Mouse (Mus musculus): ENCODE data around the gene Amph. TPM values are rescaled to one million over a fixed set of nuclear protein-coding genes. Genes with fewer than 3 reads are reported as not detected.

Amph gene
- polyA plus RNA-seq, 1 experiment from 2014 or later: 83.8 TPM

- ATAC-seq (ENCODE audit: low FRiP score): no peak
- H3K36me3 ChIP-seq: no peaks in the 10 kb centered on the region
- no peak overlapping the region for H3K4me3 ChIP-seq (replicated peaks)
- no peaks in the 10 kb centered on the region for H3K9me3 ChIP-seq (replicated peaks)
- 58% methylated on average over 1 of the region's 1 CpGs for WGBS
- H3K4me2 ChIP-seq: no peak overlapping the region
- H3K27ac ChIP-seq (replicated peaks): no peak overlapping the region
- no peaks in the 10 kb centered on the region for H3K27me3 ChIP-seq (replicated peaks)
- H3K9ac ChIP-seq (replicated peaks): no peak overlapping the region
- H3K4me1 ChIP-seq: no peaks in the 10 kb centered on the region
These were observed 247.5 kb downstream of the Amph start for GRCm38 (mm10) chr13:19195456-19195855.

Other genes with a start within 250 kb of the Amph start
- gene Vps41, start 230.9 kb upstream of the Amph start, polyA plus RNA-seq (2015; fragmentation: Nextera tagmentation; extraction: Ambion mirVana): 103 and 104 TPM in 2 replicates